Mouse (Mus musculus) liver, embryonic 12.5 days (tissue): ENCODE measurements around the gene Arid3b. TPM values are rescaled to one million over a fixed set of nuclear protein-coding genes. Genes with fewer than 3 reads are reported as not detected.

Experiments
- ATAC-seq: fragments of 200-750 bp; cut with Nextera tagmentation; 2 replicates; pipeline ENCODE4 v1.8.0; 2017; ENCODE audit warnings: moderate number of reproducible peaks, mild to moderate bottlenecking, moderate library complexity
- H3K27ac ChIP-seq: fragments of 300-500 bp; sonication (generic); 2 replicates; pipeline ENCODE4 v1.5.1; 2016; ENCODE audit warnings: mild to moderate bottlenecking
- H3K27me3 ChIP-seq: fragments of 300-500 bp; sonication (generic); replicated peaks from 2 replicates; pipeline ENCODE4 v1.6.1; 2016; ENCODE audit warnings: mild to moderate bottlenecking, moderate library complexity
- H3K36me3 ChIP-seq: fragments of 300-500 bp; sonication (generic); 2 replicates; pipeline ENCODE4 v1.6.1; 2016; ENCODE audit warnings: mild to moderate bottlenecking, moderate library complexity
- H3K4me1 ChIP-seq: fragments of 300-500 bp; sonication (generic); 2 replicates; pipeline ENCODE4 v1.6.1; 2016
- H3K4me2 ChIP-seq: fragments of 300-500 bp; sonication (generic); 2 replicates; pipeline ENCODE4 v1.6.1; 2016; ENCODE audit warnings: mild to moderate bottlenecking, moderate library complexity
- H3K4me3 ChIP-seq: fragments of 300-500 bp; sonication (generic); 2 replicates; pipeline ENCODE4 v1.5.1; 2016; ENCODE audit warnings: mild to moderate bottlenecking, moderate library complexity
- H3K9ac ChIP-seq: fragments of 300-500 bp; sonication (generic); 2 replicates; pipeline ENCODE4 v1.6.1; 2016; ENCODE audit warnings: mild to moderate bottlenecking, moderate library complexity
- H3K9me3 ChIP-seq: fragments of 300-500 bp; sonication (generic); replicated peaks from 2 replicates; pipeline ENCODE4 v1.6.1; 2016; ENCODE audit warnings: mild to moderate bottlenecking, moderate library complexity
- WGBS: fragments of 180-500 bp; shearing (Covaris S2); methylation state at CpG from one replicate; pipeline ENCODE4 v1.1.7; 2016; ENCODE audit not compliant: insufficient replicate concordance; 5-methylcytosine and 5-hydroxymethylcytosine counted together
- polyA plus RNA-seq: library from polyadenylated mRNA; unstranded; fragments of >200 nt; fragmentation: Nextera tagmentation; extraction: Ambion mirVana; gene quantifications from 2 replicates; pipeline ENCODE4 v1.2.1, GENCODE M21; 2016

Gene Arid3b
- polyA plus RNA-seq, 1 experiment from 2014 or later, result 15.6 TPM

DNA sequence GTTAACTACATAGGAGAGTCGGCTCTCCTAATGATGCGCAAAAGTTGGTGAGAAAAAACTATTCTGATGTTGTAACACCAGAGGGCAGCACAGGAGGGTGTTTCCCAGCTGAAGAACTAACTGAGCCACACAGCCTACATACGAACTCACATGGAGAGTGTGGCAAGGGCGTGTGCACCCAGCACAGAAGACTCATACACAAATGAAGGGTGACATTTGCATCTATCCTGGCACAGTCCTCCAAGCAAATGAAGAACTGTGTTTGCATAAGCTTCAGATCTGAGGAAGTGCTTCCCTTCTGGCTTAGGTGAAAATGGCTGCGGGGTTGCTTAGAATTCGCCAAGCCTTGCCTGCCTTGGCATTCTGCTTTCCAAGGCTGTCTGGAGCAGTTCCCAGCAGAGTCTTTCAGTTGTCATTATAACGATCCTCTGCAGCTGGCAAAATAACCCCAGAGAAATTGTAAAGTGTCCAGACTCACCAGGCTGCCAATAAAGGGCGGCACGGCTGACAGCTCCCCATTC, 25.4 kb upstream of the Arid3b start:
- H3K27me3 ChIP-seq, result peaks cover 9% of the 10 kb centered on the region
- H3K9ac ChIP-seq, result no peak overlapping the region
- no peak overlapping the region for H3K27ac ChIP-seq
- ATAC-seq, result no peak
- H3K4me1 ChIP-seq, result no peaks in the 10 kb centered on the region
- H3K4me2 ChIP-seq, result no peak overlapping the region
- WGBS, result 42% methylated on average over 9 of the region's 9 CpGs
- H3K36me3 ChIP-seq, result no peaks in the 10 kb centered on the region
- no peaks in the 10 kb centered on the region for H3K9me3 ChIP-seq
- no peak overlapping the region for H3K4me3 ChIP-seq

DNA sequence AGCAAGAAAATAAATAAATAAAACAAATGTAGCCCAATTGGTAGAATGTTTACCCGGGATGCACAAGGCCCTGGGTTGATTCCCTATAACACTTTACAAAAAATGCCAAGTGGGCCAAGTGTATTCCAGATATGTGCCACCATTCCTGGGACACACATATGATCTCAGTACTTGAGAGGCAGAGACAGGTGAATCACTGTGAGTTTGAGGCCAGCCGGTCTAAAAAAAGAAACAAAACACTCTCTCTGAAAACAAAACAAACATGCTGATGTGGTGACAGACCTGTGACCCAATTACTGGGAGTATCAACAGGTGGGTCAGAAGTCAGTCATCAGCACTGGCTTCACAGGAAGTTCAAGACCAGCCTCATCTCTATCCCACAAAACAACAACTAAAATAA, 19.9 kb upstream of the Arid3b start:
- H3K9ac ChIP-seq, result no peak overlapping the region
- H3K27me3 ChIP-seq, result 0 out of 2 replicates have a peak, but pooled peaks cover 3% of the 10 kb centered on the region
- H3K4me1 ChIP-seq, result no peaks in the 10 kb centered on the region
- 63% methylated on average over 2 of the region's 2 CpGs for WGBS
- ATAC-seq, result no peak
- no peak overlapping the region for H3K27ac ChIP-seq
- H3K4me2 ChIP-seq, result no peak overlapping the region
- no peaks in the 10 kb centered on the region for H3K9me3 ChIP-seq
- no peak overlapping the region for H3K4me3 ChIP-seq
- no peaks in the 10 kb centered on the region for H3K36me3 ChIP-seq

DNA sequence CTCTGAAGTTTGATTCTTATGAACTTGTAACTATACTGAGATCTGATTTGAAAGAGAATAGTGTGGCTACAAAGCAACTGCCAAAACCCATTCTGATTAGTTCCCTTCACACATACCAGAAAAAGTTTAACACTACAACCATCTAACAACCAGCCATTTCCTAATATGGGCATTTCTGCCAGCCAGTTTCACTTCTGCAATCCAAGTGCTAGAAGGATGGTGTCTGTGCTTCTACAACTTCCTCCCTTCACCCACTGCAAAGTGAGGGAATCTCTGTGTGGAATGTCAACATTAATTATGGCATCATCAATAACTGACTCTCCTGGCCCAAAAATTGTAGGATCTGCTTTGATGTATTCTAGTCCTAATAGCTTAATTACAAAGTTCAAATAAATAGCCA, 17.7 kb upstream of the Arid3b start:
- ATAC-seq, result no peak
- Histone ChIP-seq H3K4me1 (no peaks in the 10 kb centered on the region), H3K4me3 (no peak overlapping the region)

DNA sequence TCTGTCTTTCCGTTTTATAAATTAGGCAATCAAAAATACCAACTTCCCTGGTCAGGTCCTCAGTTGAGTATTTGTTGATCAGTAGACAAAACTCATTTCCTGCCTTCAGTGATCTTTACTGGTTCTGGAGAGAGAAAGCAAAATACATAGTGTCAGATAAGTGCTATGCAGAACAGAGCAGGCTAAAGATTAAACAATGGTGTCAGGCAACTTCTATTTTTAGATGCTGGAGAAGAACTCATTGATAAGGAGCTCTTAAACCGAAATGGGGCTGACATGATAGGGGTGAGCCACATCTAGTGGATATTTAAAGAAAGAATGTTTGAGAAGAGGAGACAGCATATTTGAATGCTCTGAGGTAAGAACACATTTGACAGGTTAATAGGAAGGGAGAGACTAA, 2.4 kb upstream of the Arid3b start:
- 12% methylated on average over 2 of the region's 2 CpGs for WGBS
- no peaks in the 10 kb centered on the region for H3K9me3 ChIP-seq
- H3K9ac ChIP-seq, result 0 out of 2 replicates have a peak overlapping the region, but pooled peaks have one; percentile 0
- 0 out of 2 replicates have a peak, but pooled peaks have one; percentile 2 for ATAC-seq
- H3K36me3 ChIP-seq, result peaks cover under 1% of the 10 kb centered on the region; the same call in 1 of the 2 replicates
- peak overlapping the region; percentile 22; the same call in 1 of the 2 replicates for H3K27ac ChIP-seq
- H3K4me2 ChIP-seq, result peak overlapping the region; percentile 36
- peaks cover 48% of the 10 kb centered on the region for H3K4me1 ChIP-seq
- no peaks in the 10 kb centered on the region; the same call in 1 of the 2 replicates for H3K27me3 ChIP-seq
- no peak overlapping the region for H3K4me3 ChIP-seq

More for the DNA sequence above, 17.7 kb upstream of the Arid3b start:
- Histone ChIP-seq H3K4me2 (no peak overlapping the region), H3K9me3 (no peaks in the 10 kb centered on the region), H3K9ac (no peak overlapping the region), H3K27me3 (no peaks in the 10 kb centered on the region), H3K27ac (no peak overlapping the region), H3K36me3 (no peaks in the 10 kb centered on the region)

DNA sequence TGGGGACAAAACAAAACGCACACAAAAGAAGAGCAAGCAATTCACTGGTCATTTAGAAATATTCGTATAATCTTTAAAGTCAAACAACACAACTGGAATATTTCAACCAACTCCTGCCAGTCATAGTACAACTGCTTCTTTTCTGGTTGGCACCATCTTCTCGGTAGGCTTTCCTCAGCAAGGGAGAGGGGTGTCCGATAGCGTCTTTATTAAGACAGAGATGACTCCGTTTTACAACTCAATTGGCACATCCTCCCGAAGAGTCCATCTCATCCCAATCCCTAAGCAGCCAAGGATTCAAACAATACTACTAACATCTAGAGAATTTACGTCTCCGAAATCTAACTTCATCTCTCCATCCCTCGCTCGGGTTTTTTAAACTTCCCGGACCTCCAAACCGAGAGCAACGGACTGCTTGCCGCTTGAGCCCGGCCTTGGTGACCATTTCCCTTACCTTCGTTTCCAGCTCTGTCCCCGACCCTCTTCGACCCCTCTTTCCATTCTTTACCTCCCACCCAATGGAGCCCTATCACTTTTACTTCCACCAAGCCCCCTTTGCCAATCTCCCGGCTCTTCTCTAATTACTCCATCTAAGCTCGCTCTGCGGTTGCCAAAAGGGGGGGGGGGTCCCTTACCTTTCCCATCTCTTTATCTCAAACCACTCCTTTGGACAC, 615 bp downstream of the Arid3b start:
- peaks cover 70% of the 10 kb centered on the region for H3K4me1 ChIP-seq
- peak overlapping the region; percentile 75 for H3K4me2 ChIP-seq
- no peak for ATAC-seq
- H3K9me3 ChIP-seq, result no peaks in the 10 kb centered on the region
- WGBS, result 2% methylated on average over 22 of the region's 22 CpGs
- peak overlapping the region; percentile 92 for H3K4me3 ChIP-seq
- no peaks in the 10 kb centered on the region for H3K27me3 ChIP-seq
- peak overlapping the region; percentile 81 for H3K27ac ChIP-seq
- H3K36me3 ChIP-seq, result peaks cover 13% of the 10 kb centered on the region
- peak overlapping the region; percentile 94 for H3K9ac ChIP-seq

DNA sequence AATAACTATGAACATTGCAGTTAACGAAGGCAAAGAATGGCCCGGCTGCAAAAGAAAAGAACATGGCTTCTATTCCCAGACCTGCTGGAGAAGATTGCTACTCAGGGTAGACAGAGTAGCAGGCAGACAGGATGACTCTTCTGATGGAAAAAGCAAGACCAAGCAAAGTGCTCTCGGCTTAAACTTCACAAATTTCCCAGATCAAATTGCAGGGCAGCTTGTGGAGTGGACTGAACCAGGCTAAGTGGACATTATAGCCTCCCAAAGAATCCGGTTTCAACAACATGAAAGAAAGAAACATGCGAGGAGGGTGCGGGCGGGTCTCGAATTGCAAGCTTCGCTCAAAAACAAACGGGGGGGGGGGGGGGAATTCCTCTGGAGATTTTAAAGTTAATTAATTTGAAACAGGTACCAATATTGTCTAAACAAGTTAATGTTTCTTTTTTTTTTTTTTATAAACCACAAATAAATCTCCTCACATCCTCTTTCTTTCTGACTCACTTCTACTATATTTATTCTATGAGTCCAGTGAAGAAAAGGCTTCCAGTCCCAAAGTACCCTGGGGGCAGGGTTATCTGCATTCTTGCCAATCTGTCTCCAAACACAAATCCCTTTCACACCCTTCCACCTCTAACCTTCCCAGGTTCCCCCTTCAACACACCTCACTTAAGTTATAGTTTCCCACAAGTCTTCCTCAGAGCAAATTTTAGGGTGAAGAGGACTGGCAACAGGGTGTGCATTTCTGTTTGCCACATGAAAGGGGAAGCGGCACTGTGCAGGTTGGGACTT, 1.8 kb downstream of the Arid3b start:
- WGBS, result 64% methylated on average over 11 of the region's 11 CpGs
- no peak overlapping the region for H3K27ac ChIP-seq

DNA sequence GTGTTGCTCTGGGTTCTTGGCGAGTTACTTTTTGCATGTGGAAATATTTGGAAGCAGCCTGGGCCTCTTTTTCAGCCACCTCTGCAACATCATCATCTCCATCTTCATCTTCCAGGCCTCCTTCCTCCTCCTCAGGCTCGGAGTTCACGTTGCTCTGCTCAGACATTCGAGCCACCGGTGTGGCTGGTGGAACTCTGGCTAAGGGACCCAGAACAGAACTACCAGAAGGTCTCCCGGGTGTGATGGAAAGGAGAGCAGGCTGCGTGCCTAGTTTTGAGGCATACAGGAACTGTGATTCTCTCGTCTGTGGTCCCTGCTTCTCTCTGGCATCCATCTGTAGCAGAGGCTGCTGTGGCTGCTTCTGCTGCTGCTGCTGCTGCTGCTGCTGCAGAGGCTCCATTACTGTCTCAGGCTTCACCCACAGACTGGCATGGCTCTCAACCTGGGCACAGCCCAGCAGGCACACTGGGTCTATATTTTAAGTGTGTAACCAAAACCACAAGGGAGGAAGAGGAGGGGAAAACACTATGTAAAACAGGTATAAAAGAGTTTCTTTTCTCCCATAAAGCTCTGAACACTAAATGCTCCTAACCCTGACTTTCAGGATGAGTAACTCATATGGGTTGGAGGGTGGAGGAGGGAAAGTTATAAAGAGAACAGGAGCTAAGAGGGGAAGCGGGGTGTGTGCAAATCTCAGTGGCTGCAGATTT, 2.7 kb downstream of the Arid3b start:
- H3K27me3 ChIP-seq, result no peaks in the 10 kb centered on the region
- ATAC-seq, result no peak
- no peak overlapping the region for H3K27ac ChIP-seq
- 77% methylated on average over 9 of the region's 9 CpGs for whole genome bisulfite sequencing
- 0 out of 2 replicates have a peak overlapping the region, but pooled peaks have one; percentile 0 for H3K4me2 ChIP-seq
- no peak overlapping the region for H3K4me3 ChIP-seq
- peaks cover 79% of the 10 kb centered on the region for H3K4me1 ChIP-seq
- no peak overlapping the region for H3K9ac ChIP-seq
- H3K9me3 ChIP-seq, result no peaks in the 10 kb centered on the region
- H3K36me3 ChIP-seq, result peaks cover 20% of the 10 kb centered on the region

More for the DNA sequence above, 1.8 kb downstream of the Arid3b start:
- Histone ChIP-seq H3K4me1 (peaks cover 78% of the 10 kb centered on the region), H3K9ac (peak overlapping the region; percentile 94), H3K36me3 (peaks cover 13% of the 10 kb centered on the region), H3K9me3 (no peaks in the 10 kb centered on the region), H3K4me2 (peak overlapping the region; percentile 75), H3K4me3 (peak overlapping the region; percentile 92), H3K27me3 (no peaks in the 10 kb centered on the region)
- ATAC-seq, result no peak

DNA sequence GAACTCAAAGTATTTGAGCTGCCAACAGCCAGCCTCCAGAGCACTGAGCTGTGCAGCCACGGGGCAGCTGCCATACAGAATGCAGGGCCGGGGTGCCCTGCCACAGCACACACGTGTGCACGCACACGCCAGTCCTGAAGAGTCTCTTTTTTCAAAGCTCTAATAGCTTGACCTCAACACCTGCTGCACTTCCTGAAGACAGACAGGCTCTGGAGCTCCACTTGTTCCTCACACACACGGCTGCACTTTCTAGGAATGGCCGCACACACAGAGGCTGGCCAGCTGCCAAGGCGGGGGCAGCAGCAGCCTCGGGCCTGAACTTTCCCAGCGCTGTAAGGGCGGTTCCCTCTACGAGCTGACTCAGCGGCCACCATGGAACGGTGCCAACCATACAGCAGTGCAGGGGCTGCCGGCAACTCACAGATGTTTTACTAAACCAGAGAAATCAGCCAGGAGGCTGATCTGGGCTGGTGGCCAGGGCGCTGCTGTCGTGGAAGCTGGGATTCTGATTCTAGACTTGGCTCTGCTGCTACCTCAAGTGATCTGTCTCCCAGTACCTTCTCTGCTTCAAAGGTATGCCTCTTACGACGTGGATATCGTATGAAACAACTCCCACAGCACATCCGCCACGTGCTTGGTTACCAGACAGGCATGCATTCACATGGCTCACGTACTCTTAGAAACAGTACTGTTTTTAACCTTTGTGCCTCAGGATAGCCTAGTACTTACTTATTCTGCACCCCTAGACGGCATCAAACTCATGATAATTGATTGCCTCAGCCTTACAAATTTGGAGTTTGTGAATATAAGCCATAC, 5.1 kb downstream of the Arid3b start:
- 38% methylated on average over 24 of the region's 24 CpGs for WGBS
- peak overlapping the region; percentile 56 for H3K9ac ChIP-seq
- H3K4me1 ChIP-seq, result peaks cover 80% of the 10 kb centered on the region
- no peaks in the 10 kb centered on the region for H3K9me3 ChIP-seq
- peak overlapping the region; percentile 66 for H3K27ac ChIP-seq
- H3K27me3 ChIP-seq, result no peaks in the 10 kb centered on the region
- peak; percentile 88 for ATAC-seq
- peaks cover 21% of the 10 kb centered on the region for H3K36me3 ChIP-seq
- peak overlapping the region; percentile 59 for H3K4me2 ChIP-seq
- H3K4me3 ChIP-seq, result peak overlapping the region; percentile 33

DNA sequence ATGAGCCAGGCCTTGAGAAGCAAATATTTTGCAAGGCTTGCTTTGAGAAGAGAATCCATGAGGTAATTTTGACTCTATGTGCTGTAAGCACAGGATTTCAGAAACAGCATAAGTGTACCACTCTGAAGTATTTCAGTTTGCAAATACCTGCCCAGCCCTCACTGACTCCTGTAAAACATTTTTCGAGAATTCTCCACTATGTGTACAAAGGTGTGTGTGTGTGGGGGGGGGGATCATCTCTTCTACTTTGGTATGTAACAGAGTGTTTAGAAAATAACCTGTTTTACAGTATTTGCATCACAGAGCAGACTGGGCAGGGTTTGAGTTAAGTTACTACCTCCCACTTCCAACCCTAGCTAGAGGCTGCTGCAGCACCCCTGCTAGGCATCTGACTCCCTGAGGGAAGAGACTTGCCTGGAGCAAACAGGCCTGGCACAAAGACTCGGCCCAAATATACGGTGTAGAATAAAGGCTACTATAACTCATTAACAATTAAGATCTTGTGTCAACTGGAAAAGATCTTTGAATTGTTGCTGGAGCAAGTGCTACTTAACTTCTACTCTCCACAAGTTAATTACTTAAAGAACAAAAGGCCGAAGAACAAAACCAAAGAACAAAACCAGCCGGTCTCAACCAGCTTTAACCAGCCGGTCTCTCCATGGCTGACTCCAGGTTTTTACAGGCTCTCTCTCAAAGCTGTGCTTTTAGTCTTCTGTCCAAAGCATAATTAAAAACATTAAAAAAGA, 6.6 kb downstream of the Arid3b start:
- Histone ChIP-seq H3K27me3 (no peaks in the 10 kb centered on the region), H3K9me3 (no peaks in the 10 kb centered on the region), H3K4me3 (no peak overlapping the region), H3K27ac (no peak overlapping the region), H3K4me1 (peaks cover 70% of the 10 kb centered on the region), H3K36me3 (peaks cover 21% of the 10 kb centered on the region), H3K4me2 (no peak overlapping the region), H3K9ac (no peak overlapping the region)
- WGBS, result 84% methylated on average over 6 of the region's 6 CpGs
- ATAC-seq, result no peak

DNA sequence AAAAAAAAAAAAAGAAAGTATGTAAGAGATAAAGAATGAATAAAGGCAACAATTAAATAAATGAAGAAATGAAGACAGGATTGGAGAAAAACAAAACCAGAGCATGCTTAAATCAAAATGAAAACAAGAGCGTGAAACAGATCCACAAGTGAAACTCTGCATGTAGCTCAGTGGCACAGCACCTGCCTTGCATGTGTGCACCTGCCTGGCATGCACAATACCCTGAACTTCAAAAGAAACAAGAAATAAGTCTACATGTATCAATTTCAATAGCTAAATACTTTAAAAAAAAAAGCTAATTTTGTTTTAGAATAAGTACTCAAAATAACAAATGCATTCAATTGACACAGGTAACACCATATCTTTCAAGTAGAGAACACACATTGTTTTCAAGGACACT, 13.2 kb downstream of the Arid3b start:
- Histone ChIP-seq H3K4me2 (no peak overlapping the region), H3K27me3 (no peaks in the 10 kb centered on the region), H3K36me3 (no peaks in the 10 kb centered on the region), H3K9me3 (no peaks in the 10 kb centered on the region), H3K27ac (no peak overlapping the region), H3K4me3 (no peak overlapping the region), H3K9ac (no peak overlapping the region), H3K4me1 (peaks cover 59% of the 10 kb centered on the region)
- 86% methylated on average over 1 of the region's 1 CpGs for WGBS
- no peak for ATAC-seq
